Mouse (Mus musculus) kidney, adult 10 weeks (tissue): ENCODE results near the gene Gpr35. TPM values are rescaled to one million over a fixed set of nuclear protein-coding genes. Genes with fewer than 3 reads are reported as not detected.

Source experiments
- polyA plus RNA-seq: library from polyadenylated mRNA; stranded (reverse); fragments of 350-450 nt; fragmentation: Illumina TruSeq; extraction: RNeasy Lipid Tissue Mini Kit (QIAGEN cat#74804); gene quantifications from one replicate; pipeline ENCODE4 v1.2.3, GENCODE M21; 2014; ENCODE audit warnings: low read depth, low replicate concordance

Gene Gpr35
- polyA plus RNA-seq, result 0.40 TPM

GRCm38 (mm10) chr1:92950607-92951006 lies at the start of gene Gpr35:
Gene Gpr35, plus strand, starts transcription at chr1:92950865.

GRCm38 (mm10) chr1:92902786-92903185 lies 47.9 kb upstream of the Gpr35 start, which contains the start of gene Ankmy1:
Gene Ankmy1, minus strand, starts transcription at chr1:92902906.

DNA sequence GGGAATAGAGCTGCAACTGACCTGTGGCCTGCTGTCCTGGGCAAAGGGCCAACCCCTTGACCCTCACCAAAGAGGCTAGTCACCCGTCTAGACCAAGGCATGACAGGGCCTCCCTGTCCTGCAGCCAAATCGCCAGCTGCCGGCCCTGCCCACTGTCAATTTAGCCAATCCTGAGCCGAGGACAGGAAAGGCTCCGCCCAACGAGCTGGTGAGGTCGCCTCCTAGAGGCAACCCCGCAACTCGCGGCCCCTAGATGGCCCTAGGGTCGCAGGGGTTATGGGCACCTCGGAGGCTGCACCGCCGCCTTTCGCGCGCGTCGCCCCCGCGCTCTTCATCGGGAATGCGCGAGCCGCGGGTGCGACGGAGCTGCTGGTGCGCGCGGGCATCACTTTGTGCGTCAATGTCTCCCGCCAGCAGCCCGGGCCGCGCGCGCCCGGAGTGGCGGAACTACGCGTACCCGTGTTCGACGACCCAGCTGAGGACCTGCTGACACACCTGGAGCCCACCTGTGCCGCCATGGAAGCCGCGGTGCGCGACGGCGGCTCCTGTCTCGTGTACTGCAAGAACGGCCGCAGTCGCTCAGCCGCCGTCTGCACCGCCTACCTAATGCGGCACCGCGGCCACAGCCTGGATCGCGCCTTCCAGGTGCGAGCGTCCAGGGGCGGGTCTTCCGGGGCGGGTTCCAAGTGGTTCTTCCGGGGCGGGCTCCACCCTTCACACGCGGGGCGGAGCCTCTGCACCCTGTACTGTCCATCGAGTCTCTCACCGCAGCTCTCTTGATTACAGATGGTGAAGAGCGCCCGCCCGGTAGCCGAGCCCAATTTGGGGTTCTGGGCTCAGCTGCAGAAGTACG lies 43.7 kb upstream of the Gpr35 start, which contains the start of gene Dusp28:
TSS of gene Dusp28 (plus strand) at position 203 of the 853 bp plus-strand sequence.

GRCm38 (mm10) chr1:92910239-92910885 lies 40.3 kb upstream of the Gpr35 start, which contains the start of gene Rnpepl1:
Gene Rnpepl1, plus strand, starts transcription at chr1:92910783.

GRCm38 (mm10) chr1:92934182-92934827 lies 16.4 kb upstream of the Gpr35 start, which contains the start of gene Capn10:
Gene Capn10, plus strand, starts transcription at chr1:92934376.

DNA sequence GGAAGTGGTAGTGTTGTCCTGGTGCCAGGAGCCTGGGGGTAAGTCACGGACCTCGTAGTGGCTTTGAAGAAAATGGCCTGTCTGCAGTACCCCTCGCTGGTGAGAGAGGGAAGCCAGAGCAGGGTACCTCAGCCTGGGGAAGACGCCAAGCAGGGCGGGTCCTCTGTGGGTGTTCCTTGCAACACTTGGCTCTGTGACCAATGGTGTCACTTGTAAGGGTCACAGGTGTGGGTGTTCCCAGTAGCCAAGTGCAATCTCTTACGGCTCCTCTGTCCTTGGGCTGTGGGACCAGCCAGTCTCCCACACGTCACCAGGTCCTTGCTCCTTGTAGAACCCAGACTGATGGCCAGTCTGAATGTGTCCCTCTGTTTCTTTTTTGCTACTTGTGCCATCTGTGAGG lies 55.4 kb downstream of the Gpr35 start, which contains the start of gene Aqp12:
TSS of gene Aqp12 (plus strand) at position 274 of the 400 bp plus-strand sequence.

Other genes with a start within 250 kb of the Gpr35 start
- gene Gpc1, start 119.2 kb upstream of the Gpr35 start, polyA plus RNA-seq, result 0.12 TPM
- gene Ankmy1, start 48.0 kb upstream of the Gpr35 start, polyA plus RNA-seq, result 1.1 TPM
- gene Dusp28, start 43.9 kb upstream of the Gpr35 start, polyA plus RNA-seq, result 9.4 TPM
- 4.5 TPM for gene Rnpepl1, start 40.1 kb upstream of the Gpr35 start, polyA plus RNA-seq
- 3.8 TPM for gene Capn10, start 16.5 kb upstream of the Gpr35 start, polyA plus RNA-seq
- gene Aqp12, start 55.5 kb downstream of the Gpr35 start, polyA plus RNA-seq, result not detected
- gene Kif1a, start 151.1 kb downstream of the Gpr35 start, polyA plus RNA-seq, result not detected
- not detected for gene Agxt, start 184.4 kb downstream of the Gpr35 start, polyA plus RNA-seq
- gene 2310007B03Rik, start 210.1 kb downstream of the Gpr35 start, polyA plus RNA-seq, result 2.3 TPM
- not detected for gene Crocc2, start 217.9 kb downstream of the Gpr35 start, polyA plus RNA-seq